Mouse (Mus musculus) ES-E14 (cell line): Measurements from ENCODE around the gene Ddc. TPM values are rescaled to one million over a fixed set of nuclear protein-coding genes. Genes with fewer than 3 reads are reported as not detected.

Experiments used
- DNase-seq: peaks from one replicate; pipeline ENCODE4 v3.0.0-alpha.2; 2013; ENCODE audit warnings: low read depth, low spot score
- H3K27ac ChIP-seq: 2 replicates; pipeline ENCODE4 v1.5.1; 2012; ENCODE audit warnings: low read depth, mild to moderate bottlenecking, low read length, moderate library complexity, mixed read lengths; ENCODE audit not compliant: poor library complexity, insufficient read depth, severe bottlenecking
- H3K36me3 ChIP-seq: 2 replicates; pipeline ENCODE4 v1.6.1; 2012; ENCODE audit warnings: mild to moderate bottlenecking, low read length, moderate library complexity, mixed read lengths; ENCODE audit not compliant: control insufficient read depth, poor library complexity, insufficient read depth, severe bottlenecking
- H3K4me1 ChIP-seq, 2 experiments: fragments of 150-350 bp in 1 of 2; sonication (generic) in 1 of 2; 2 replicates each; pipeline ENCODE4 v1.6.1; 2012; ENCODE audit warnings: low read length in 2 of 2, mild to moderate bottlenecking in 1 of 2, mixed read lengths in 1 of 2; ENCODE audit not compliant: control insufficient read depth in 2 of 2, insufficient read depth in 2 of 2, poor library complexity in 1 of 2
- H3K4me3 ChIP-seq, 2 experiments: fragments of 150-350 bp in 1 of 2; sonication (generic) in 1 of 2; 2 replicates each; pipeline ENCODE4 v1.5.1; 2012; ENCODE audit warnings: low read length in 2 of 2, low read depth in 1 of 2, mild to moderate bottlenecking in 1 of 2, mixed read lengths in 1 of 2; ENCODE audit not compliant: insufficient read depth in 1 of 2, poor library complexity in 1 of 2, severe bottlenecking in 1 of 2
- H3K9ac ChIP-seq: 2 replicates; pipeline ENCODE4 v1.6.1; 2012; ENCODE audit warnings: low read depth, mild to moderate bottlenecking, low read length, mixed read lengths; ENCODE audit not compliant: poor library complexity, insufficient read depth, severe bottlenecking
- H3K9me3 ChIP-seq: fragments of 150-350 bp; sonication (generic); 2 replicates; pipeline ENCODE4 v1.6.1; 2012; ENCODE audit warnings: low read depth, mild to moderate bottlenecking, low read length; ENCODE audit not compliant: control insufficient read depth, insufficient read depth
- CHD2 ChIP-seq: IDR thresholded peaks from 2 replicates; pipeline ENCODE4 v1.6.1; 2014; ENCODE audit warnings: mild to moderate bottlenecking, low read depth, low read length, inconsistent platforms
- HCFC1 ChIP-seq: IDR thresholded peaks from 2 replicates; pipeline ENCODE4 v1.6.1; 2012; ENCODE audit warnings: low read length, inconsistent platforms, borderline replicate concordance; ENCODE audit not compliant: insufficient read depth
- MAFK ChIP-seq: IDR thresholded peaks from 2 replicates; pipeline ENCODE4 v1.6.1; 2014; ENCODE audit warnings: mild to moderate bottlenecking, low read depth, low read length, inconsistent platforms; ENCODE audit not compliant: insufficient read depth
- ZC3H11A ChIP-seq: IDR thresholded peaks from 2 replicates; pipeline ENCODE4 v1.6.1; 2012; ENCODE audit warnings: low read depth, mild to moderate bottlenecking, inconsistent platforms, low read length, borderline replicate concordance
- ZNF384 ChIP-seq: IDR thresholded peaks from 2 replicates; pipeline ENCODE4 v1.6.1; 2012; ENCODE audit warnings: low read depth, low read length, inconsistent platforms
- in situ Hi-C, 2 experiments: fragments of 600-800 bp; cut with MboI; formaldehyde crosslinking; loops; one replicate each; pipeline ENCODE4 v1.15.1; 2025; ENCODE audit warnings: low sequenced_read_pairs in 2 of 2, inconsistent platforms in 1 of 2; ENCODE audit not compliant: unreplicated experiment in 2 of 2
- total RNA-seq: library from RNA; depleted of rRNA; stranded (reverse); fragments of 300-350 nt; gene quantifications from 2 replicates; pipeline ENCODE4 v1.2.3, GENCODE M21; 2012

Gene Ddc
- total RNA-seq, 1 experiment = 29.1 TPM

GRCm38 (mm10) chr11:11923345-11923744 is 25.4 kb upstream of the Ddc start:
- H3K9me3 ChIP-seq = no peaks in the 10 kb centered on the region
- H3K27ac ChIP-seq = no peak overlapping the region
- no peaks in the 10 kb centered on the region for H3K36me3 ChIP-seq
- no peak for TF ChIP-seq ZC3H11A
- TF ChIP-seq MAFK = peak; percentile 60; the same call in 1 of the 2 replicates
- TF ChIP-seq CHD2 = no peak
- peaks cover 5 to 8% of the 10 kb centered on the region in 2 experiments; a peak in 3 of 4 replicates for H3K4me1 ChIP-seq
- in situ Hi-C loops = no loop called here
- DNase-seq = no peak
- no peak overlapping the region for H3K9ac ChIP-seq
- H3K4me3 ChIP-seq = no peak overlapping the region

- no peaks in the 10 kb centered on the region for H3K36me3 ChIP-seq
- no peak for TF ChIP-seq HCFC1
- no peak for TF ChIP-seq CHD2
- TF ChIP-seq ZC3H11A = no peak
- no peak for TF ChIP-seq MAFK
- TF ChIP-seq ZNF384 = no peak
- no peak overlapping the region for H3K4me3 ChIP-seq
- no peaks in the 10 kb centered on the region for H3K9me3 ChIP-seq
- H3K27ac ChIP-seq = no peak overlapping the region
- no peak overlapping the region for H3K9ac ChIP-seq
- in situ Hi-C loops = no loop called here
- H3K4me1 ChIP-seq = peaks cover 5 to 8% of the 10 kb centered on the region in 2 experiments; a peak in 3 of 4 replicates
- no peak for DNase-seq
These were observed 24.2 kb upstream of the Ddc start for GRCm38 (mm10) chr11:11922106-11922505.

- Histone ChIP-seq H3K9ac (no peak overlapping the region), H3K36me3 (no peaks in the 10 kb centered on the region), H3K4me1 (peaks cover 6 to 7% of the 10 kb centered on the region in 2 experiments; a peak in 2 of 4 replicates), H3K9me3 (no peaks in the 10 kb centered on the region), H3K4me3 (no peak overlapping the region), H3K27ac (no peak overlapping the region)
- in situ Hi-C loops = no loop called here
- TF ChIP-seq ZNF384 (no peak), MAFK (no peak), CHD2 (no peak), ZC3H11A (no peak), HCFC1 (no peak)
- DNase-seq = no peak
These were observed 9.9 kb upstream of the Ddc start for GRCm38 (mm10) chr11:11907703-11908413.

GRCm38 (mm10) chr11:11905518-11905917 is 7.6 kb upstream of the Ddc start:
- H3K36me3 ChIP-seq = no peaks in the 10 kb centered on the region
- H3K4me3 ChIP-seq = no peak overlapping the region
- H3K27ac ChIP-seq = no peak overlapping the region; the same call in 1 of the 2 replicates
- DNase-seq = no peak
- no peak overlapping the region for H3K9ac ChIP-seq
- peaks cover 6 to 7% of the 10 kb centered on the region in 2 experiments; a peak in 2 of 4 replicates for H3K4me1 ChIP-seq
- no peaks in the 10 kb centered on the region for H3K9me3 ChIP-seq
- in situ Hi-C loops = no loop called here
- TF ChIP-seq ZNF384 (peak; percentile 72; the same call in 1 of the 2 replicates), ZC3H11A (no peak)

GRCm38 (mm10) chr11:11904995-11905394 is 7.1 kb upstream of the Ddc start:
- peak overlapping the region; percentile 66; the same call in 1 of the 2 replicates for H3K27ac ChIP-seq
- in situ Hi-C loops = no loop called here
- H3K4me1 ChIP-seq = peaks cover 6 to 7% of the 10 kb centered on the region in 2 experiments; a peak in 2 of 4 replicates
- no peak for TF ChIP-seq HCFC1
- TF ChIP-seq ZC3H11A = no peak
- no peak for TF ChIP-seq MAFK
- TF ChIP-seq ZNF384 = no peak
- TF ChIP-seq CHD2 = no peak; the same call in 1 of the 2 replicates
- H3K9ac ChIP-seq = no peak overlapping the region
- peak; percentile 52 for DNase-seq
- no peaks in the 10 kb centered on the region for H3K9me3 ChIP-seq
- no peaks in the 10 kb centered on the region for H3K36me3 ChIP-seq
- no peak overlapping the region for H3K4me3 ChIP-seq
